Mouse (Mus musculus) mouse trophoblast stem cell (cell line): ENCODE measurements around the gene Gabrb3.

Source experiments
- in situ Hi-C, 2 experiments: fragments of 300-500 bp; cut with MseI, MboI; formaldehyde crosslinking; loops; 2 replicates in 1 of 2; 3 replicates in 1 of 2; pipeline ENCODE4 v1.15.1; 2025

Gene Gabrb3

GRCm38 (mm10) chr7:57529954-57530353, 110.5 kb downstream of the Gabrb3 start:
- in situ Hi-C loops: no loop called here

GRCm38 (mm10) chr7:57532676-57533075, 113.2 kb downstream of the Gabrb3 start:
- in situ Hi-C loops: no loop called here

GRCm38 (mm10) chr7:57538565-57538964, 119.1 kb downstream of the Gabrb3 start:
- in situ Hi-C loops: no loop called here

- in situ Hi-C loops: no loop called here
These were observed 141.4 kb downstream of the Gabrb3 start for GRCm38 (mm10) chr7:57560732-57561436.

- in situ Hi-C loops: no loop called here
These were observed 144.9 kb downstream of the Gabrb3 start for GRCm38 (mm10) chr7:57564403-57564802.

- in situ Hi-C loops: no loop called here
These were observed 171.2 kb downstream of the Gabrb3 start for GRCm38 (mm10) chr7:57590451-57591248.

- in situ Hi-C loops: no loop called here
These were observed 171.7 kb downstream of the Gabrb3 start for GRCm38 (mm10) chr7:57591249-57591577.

- in situ Hi-C loops: no loop called here
These were observed 172.3 kb downstream of the Gabrb3 start for GRCm38 (mm10) chr7:57591578-57592431.

GRCm38 (mm10) chr7:57597341-57597740, 177.8 kb downstream of the Gabrb3 start:
- in situ Hi-C loops: no loop called here

- in situ Hi-C loops: no loop called here
These were observed 199.2 kb downstream of the Gabrb3 start for GRCm38 (mm10) chr7:57618697-57619096.

- in situ Hi-C loops: no loop called here
These were observed 200.5 kb downstream of the Gabrb3 start for GRCm38 (mm10) chr7:57620036-57620435.

- in situ Hi-C loops: no loop called here
These were observed 204.2 kb downstream of the Gabrb3 start for GRCm38 (mm10) chr7:57623718-57624117.

- in situ Hi-C loops: no loop called here
These were observed 215.5 kb downstream of the Gabrb3 start for GRCm38 (mm10) chr7:57635026-57635425.

GRCm38 (mm10) chr7:57635687-57636086, 216.2 kb downstream of the Gabrb3 start:
- in situ Hi-C loops: no loop called here

- in situ Hi-C loops: no loop called here
These were observed 221.3 kb downstream of the Gabrb3 start for GRCm38 (mm10) chr7:57640796-57641195.

GRCm38 (mm10) chr7:57647345-57647744, 227.9 kb downstream of the Gabrb3 start:
- in situ Hi-C loops: no loop called here

GRCm38 (mm10) chr7:57648136-57648755, 228.8 kb downstream of the Gabrb3 start:
- in situ Hi-C loops: no loop called here

GRCm38 (mm10) chr7:57677352-57677751, 257.9 kb downstream of the Gabrb3 start:
- in situ Hi-C loops: no loop called here

- in situ Hi-C loops: no loop called here
These were observed 270.3 kb downstream of the Gabrb3 start for GRCm38 (mm10) chr7:57689836-57690235.

- in situ Hi-C loops: no loop called here
These were observed 280.9 kb downstream of the Gabrb3 start for GRCm38 (mm10) chr7:57700370-57700769.

- in situ Hi-C loops: no loop called here
These were observed 281.6 kb downstream of the Gabrb3 start for GRCm38 (mm10) chr7:57701046-57701445.

GRCm38 (mm10) chr7:57703580-57703979, 284.1 kb downstream of the Gabrb3 start:
- in situ Hi-C loops: no loop called here
